Mouse (Mus musculus) kidney, postnatal 36 days (tissue): Measurements from ENCODE around the gene Gm17728.
"Not testable (repeated sequence)": the region's sequence is repeated elsewhere in the genome, so short reads cannot be mapped to it uniquely, and the experiment has no call there.

ENCODE experiments used
- DNase-seq, 2 experiments: peaks; one replicate each; pipeline ENCODE4 v3.0.0; 2021 to 2022; ENCODE audit warnings: mixed read lengths in 2 of 2

Gm17728 gene

DNA sequence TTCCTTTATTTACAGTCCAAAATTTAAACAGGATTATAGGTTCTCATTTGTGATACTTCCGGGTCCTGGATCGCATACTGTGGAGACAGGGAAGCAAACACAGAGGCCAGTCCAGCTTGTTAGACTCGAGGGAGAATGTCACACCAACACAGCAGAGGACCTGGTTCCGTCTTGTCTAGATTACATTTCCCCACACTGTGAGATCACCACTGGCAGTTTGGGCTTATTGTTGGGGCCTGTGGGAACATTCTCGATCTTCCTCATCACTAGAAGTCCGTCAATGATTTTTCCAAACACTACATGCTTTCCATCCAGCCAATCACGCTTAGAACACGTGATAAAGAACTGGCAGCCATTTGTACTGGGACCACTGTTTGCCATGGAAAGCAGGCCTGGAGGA is at the start of gene Gm17728:
Gene Gm17728 (plus strand): TSS at position 301 of the 400 bp plus-strand sequence.
- not testable (repeated sequence) for DNase-seq

DNA sequence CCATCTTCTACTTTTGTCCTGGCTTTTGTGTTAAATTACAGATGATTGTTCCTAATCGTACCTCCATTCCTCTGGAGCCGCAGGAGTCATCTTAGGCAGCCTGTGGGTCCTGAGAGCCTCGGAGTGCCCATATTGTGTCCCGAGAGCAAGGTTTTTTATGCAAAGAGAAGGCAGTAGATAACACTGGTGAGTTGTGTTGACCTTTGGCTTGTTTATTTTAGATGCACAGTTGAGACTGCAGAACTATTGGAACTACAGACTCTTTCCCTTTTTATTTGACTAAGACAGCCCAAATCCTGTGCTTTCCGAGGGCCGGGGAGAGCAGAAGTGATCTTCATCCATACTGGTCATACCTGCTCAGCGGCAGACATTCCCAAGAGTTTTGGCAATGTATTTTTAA is 24.4 kb upstream of the Gm17728 start:
- no peak for DNase-seq

DNA sequence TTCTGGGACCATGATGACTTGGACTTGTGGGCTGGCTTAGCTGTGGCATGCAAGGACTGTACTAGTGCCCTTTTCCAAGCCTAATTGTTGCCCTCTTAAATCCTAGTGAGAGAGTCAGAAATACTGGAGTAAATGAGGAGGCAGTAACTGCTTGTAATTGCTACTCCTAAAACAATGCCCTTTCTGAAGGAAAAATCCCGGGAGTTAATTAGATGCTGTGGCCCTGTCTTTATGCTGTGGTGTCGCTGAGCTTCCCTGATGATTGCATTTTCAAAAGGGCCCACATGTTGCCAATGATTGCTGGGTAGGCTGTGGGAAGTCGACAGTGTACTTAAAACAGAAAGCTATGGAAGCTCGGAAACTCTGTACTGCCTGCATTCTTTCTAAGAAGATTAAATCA is 23.3 kb upstream of the Gm17728 start:
- DNase-seq = no peak

DNA sequence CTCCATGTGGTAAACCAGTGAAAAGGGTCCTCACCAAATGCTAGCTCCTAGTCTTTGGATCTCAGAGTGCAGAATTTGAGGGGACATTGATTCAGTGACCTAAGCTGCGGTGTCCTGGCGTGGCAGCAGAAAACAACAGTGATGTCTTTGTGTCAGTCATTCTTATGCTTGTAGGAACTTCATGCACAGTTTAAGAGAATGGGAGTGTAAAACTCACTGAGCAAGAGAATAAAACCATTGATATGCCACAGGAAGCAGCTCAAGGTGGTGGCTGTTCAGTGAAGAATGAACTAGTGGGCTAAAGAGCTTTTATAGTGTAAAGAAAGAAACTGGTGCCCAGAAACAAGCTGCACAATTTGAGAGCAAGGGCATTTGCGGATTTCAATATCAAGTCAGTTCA is 17.9 kb upstream of the Gm17728 start:
- no peak for DNase-seq

DNA sequence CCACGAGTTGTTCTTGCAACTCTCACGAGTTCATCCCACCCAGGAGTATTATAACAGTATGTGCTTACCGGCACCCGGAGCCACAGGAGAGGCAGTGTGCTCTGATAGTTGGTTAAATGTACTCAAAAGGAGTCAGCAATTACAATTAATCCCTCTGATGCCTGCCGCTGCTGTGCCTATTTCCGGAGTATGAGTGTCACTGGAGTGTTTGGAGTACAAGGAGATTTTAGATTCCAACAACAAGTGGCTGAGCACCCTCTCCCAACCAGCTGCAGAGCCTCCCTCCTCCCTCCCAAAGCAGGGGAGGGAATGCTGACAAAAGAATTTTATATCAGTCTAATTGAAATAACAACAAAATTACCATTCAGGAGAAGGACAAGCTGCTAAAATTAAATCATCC is 14.2 kb upstream of the Gm17728 start:
- no peak for DNase-seq

DNA sequence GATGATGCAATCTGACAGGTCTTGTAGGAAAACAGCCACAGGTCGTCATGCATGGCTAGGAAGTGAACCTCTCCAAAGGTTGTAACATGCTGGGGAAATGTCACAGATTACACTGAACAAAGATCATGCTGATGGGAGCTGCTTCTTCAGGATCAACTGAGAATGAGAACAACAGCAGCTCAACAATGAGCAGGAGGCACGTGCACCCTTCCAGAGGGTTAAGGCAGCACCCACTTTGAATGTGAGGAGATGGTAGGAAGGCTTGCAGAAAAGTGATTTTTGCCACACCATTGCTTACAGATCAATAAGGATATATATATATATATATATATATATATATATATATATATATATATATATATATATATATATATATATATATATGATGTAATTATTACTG is 2.8 kb upstream of the Gm17728 start:
- no peak for DNase-seq

DNA sequence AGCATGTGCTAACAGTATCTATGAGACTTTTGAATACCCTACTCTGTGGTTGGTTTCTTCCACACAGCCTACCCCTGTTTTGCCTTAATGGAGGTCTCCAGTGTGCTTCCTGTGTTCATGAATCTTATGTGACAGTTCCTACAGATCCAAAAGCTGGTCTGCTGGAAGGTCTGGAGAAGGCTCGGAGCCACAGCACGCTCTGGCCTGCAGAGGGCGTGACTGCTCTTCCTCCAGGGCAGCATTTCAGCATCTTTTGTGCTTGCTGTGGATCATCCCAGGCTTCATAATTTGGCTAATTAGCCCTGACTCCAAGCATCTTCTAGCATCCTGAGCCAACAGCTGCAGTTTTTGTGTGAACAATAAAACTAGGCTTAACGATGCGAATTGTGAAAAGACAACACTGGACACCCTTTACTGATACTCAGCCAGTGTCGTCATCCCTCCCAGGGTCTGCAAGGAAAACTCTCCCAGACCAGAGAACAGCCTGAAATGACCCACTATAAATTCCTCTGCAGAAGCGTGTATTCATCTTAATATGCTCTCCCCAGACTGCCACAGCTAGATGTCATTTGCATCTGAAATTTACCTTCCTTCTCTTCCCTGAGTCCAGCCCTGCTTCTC is 6.6 kb downstream of the Gm17728 start:
- peak in 1 of 2 experiments; percentile 2 for DNase-seq

DNA sequence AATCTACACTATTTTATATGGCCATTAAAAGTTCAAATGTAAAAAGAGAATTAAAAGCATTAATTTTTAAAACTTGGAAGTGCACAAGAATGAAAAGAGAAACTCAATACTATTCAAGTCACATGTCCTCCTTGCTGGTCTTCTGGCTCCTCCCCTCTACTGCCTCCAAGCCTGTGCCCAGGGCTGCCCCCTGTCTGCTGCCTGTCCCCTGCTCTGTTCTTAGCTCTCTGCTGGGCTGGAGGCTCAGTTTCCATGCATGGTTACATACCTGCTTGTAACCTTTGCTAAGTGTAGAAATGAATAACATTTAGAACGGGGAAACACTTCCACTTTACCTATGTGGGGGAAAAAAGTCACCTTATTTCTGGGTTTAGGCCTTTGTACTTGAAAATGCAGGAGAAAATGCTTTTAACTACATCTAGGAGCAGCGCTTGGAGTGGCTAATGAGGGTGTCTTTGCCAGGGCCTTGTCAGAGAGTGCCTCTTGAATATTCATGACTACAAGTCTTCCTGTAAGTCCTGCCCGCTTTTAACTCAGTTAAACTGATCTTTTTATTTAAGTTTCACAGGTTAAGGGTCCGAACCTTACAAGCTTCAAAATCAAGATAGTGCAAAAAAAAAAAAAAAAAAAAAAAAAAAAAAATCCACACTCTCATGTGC is 18.3 kb downstream of the Gm17728 start:
- no peak for DNase-seq

DNA sequence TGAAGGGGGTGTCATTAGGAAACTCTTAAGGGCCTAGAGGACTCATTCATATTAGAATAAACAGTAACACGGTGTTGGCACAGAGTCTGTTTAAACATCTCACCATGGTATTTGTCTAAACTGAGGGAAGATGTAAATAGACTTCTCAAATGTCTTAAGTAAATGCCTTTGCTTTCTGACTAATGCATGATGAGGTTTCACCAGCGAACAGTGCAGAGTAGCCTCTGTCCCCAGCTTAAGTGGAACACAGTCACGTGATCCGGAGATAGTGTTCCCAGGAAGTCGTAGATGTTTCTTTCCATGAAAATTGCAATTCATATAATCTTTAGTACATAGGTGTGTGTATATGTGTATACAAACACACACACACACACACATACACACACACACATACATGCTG is 34.5 kb downstream of the Gm17728 start:
- DNase-seq = no peak

DNA sequence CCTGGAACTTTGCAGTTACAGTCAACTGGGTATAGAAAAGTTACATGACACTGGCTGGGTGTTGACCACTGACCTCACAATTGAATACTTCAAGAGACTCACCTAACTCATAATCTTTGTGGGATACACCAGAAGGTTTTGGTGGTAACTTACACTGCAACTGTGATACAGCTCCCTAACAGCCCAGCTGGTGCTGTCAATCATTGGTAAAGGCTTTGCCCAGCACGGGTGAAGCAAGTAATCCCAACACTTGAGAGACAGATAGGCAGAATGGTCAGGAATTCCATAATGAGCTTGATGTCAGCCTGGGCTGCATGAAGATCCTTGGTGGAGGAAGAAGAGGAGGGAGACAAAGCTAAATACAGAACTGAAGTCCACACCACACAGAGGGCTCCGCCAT is 39.0 kb downstream of the Gm17728 start:
- no peak for DNase-seq
